ENCODE assay signal across 19 mouse cellular contexts in genomic region chr1:130298636-130299035, GRCm38 (mm10).
"Had no signal": no experiment of that assay in that cellular context is flagged by ENCODE, and none has a peak within 500 bp of the region (broad histone marks: within the 10 kb centered on the region; RNA-seq: fewer than 3 reads in every experiment).

No protein-coding gene starts in this region.

- H3K4me2 ChIP-seq: lung, embryonic 14.5 days; midbrain, embryonic 12.5 days; neural tube, embryonic 13.5 days; neural tube, embryonic 15.5 days had no signal

- H3K9me3 ChIP-seq: midbrain, embryonic 10.5 days; midbrain, embryonic 12.5 days; neural tube, embryonic 13.5 days; neural tube, embryonic 15.5 days had no signal

- ATAC-seq: midbrain, embryonic 16.5 days had no signal

- H3K27me3 ChIP-seq: midbrain, embryonic 12.5 days; neural tube, embryonic 13.5 days; neural tube, embryonic 15.5 days had no signal

- H3K4me3 ChIP-seq: midbrain, embryonic 10.5 days; midbrain, embryonic 12.5 days; myocyte; neural tube, embryonic 13.5 days; neural tube, embryonic 15.5 days had no signal

- DNase-seq: lung, adult 18-20 months; lung, postnatal 10 days; lung, postnatal 4 days; midbrain, embryonic 14.5 days; retina, postnatal 1 day; right cerebral cortex, adult 18-20 months; right cerebral cortex, postnatal 25 days; right cerebral cortex, postnatal 4 days; spleen, adult 18-20 months; thymus, adult 18-20 months; thymus, postnatal 25 days; thymus, postnatal 4 days had no signal

- H3K36me3 ChIP-seq: midbrain, embryonic 10.5 days; midbrain, embryonic 12.5 days; neural tube, embryonic 13.5 days; neural tube, embryonic 15.5 days had no signal

- H3K9ac ChIP-seq: lung, embryonic 14.5 days; midbrain, embryonic 12.5 days; neural tube, embryonic 13.5 days; neural tube, embryonic 15.5 days had no signal

- H3K27ac ChIP-seq: midbrain, embryonic 12.5 days; neural tube, embryonic 13.5 days; neural tube, embryonic 15.5 days had no signal
